Mouse (Mus musculus) kidney, postnatal 10 days (tissue): ENCODE results near the gene Zfp160.
"Not testable (repeated sequence)": the region's sequence is repeated elsewhere in the genome, so short reads cannot be mapped to it uniquely, and the experiment has no call there.

Experiments used
- DNase-seq: peaks from one replicate; pipeline ENCODE4 v3.0.0; 2021; ENCODE audit warnings: mixed read lengths

Gene Zfp160

DNA sequence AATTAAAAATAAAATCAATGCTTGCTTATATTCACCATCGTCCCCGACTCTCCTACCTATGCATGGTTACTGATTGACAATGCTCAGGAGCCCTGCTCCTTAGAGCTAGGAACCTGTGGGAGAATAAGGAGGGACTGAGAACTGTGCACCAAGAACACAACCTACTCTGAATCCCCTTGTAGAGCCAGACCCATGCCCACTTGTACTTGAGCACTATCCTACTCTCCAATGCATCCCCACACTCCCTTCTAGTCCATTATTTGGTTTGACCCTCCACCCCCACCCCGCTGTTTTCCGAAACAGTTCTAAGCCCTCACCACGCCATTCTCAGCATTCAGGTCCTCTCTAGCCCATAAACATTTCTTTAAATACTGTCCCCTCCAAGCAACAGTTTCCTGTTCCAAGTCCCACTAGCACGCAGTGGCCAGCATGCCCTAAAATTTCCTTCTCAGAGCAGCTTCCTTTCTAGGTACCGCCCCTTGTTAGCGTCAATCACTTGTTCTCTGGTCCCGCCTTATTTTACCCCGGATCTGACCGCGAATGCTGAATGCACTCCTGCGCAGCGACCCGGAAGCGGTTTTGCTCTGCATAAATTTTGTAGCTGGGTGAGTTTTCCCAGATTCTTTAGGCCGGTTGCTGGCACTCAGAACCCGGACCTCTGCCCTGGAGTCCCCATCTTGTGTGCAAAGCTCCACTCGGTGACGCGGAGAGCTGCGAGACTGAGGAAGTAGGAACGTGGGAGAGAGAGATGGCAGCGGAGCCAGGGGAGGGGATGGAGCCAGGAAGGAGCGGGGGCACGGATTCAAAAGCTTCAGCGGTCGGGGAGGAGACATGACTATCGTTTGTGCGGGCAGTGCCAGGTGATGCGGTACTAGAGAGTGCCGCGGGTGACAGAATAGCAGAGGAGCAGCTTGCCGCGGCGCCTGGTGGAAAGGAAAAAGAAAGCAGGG is at the start of gene Zfp160:
Zfp160 (plus strand) TSS at position 522 of the 950 bp plus-strand sequence.
- peak; percentile 92 for DNase-seq

- DNase-seq: no peak
Measured at GRCm38 (mm10) chr17:20960386-20960785, 48.3 kb upstream of the Zfp160 start.

DNA sequence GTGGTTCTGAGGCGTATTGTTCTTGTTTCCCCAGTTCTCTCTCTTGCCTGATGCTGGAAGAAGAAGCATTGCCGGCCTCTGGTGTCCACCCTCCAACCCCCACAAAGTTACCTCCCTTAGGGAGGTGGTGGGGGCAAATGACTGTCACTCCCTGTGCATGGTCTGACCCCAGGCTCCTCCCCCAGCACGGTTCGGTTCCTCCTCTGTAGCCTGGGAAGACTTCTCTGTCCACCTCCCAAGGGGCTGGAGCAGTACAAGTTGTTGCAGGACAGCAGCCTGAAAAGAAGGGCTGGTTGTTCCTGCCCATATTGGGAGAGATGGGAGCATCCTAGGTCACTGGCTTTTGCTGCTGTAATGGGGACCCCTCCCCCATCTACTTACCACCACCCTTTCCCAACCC is 43.3 kb upstream of the Zfp160 start:
- DNase-seq: no peak

- peak; percentile 15 for DNase-seq
Measured at GRCm38 (mm10) chr17:20966681-20967080, 42.0 kb upstream of the Zfp160 start.

DNA sequence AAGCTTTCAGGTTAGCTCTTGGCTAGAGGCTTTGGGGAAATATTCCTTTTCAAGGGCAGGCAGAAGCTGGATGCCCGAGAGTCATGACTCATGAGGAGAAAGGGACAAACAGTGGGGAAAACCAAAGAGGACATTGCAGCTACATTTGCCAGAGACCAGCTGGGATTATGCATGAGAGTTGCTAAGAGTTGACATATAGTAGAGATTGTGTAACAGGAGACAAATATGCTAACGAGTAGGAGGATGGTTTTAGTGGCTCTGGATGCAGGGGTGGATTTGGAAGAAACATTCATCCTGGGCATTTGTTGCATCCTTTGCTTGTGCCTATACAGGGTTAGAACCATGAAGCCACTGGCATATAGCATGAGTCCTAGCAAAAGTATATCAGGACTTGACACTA is 15.0 kb upstream of the Zfp160 start:
- DNase-seq: no peak

- DNase-seq: no peak
Measured at GRCm38 (mm10) chr17:20996364-20996763, 12.3 kb upstream of the Zfp160 start, which contains the start of gene Vmn1r233. TSS of gene Vmn1r233 (minus strand) at chr17:20996464.

DNA sequence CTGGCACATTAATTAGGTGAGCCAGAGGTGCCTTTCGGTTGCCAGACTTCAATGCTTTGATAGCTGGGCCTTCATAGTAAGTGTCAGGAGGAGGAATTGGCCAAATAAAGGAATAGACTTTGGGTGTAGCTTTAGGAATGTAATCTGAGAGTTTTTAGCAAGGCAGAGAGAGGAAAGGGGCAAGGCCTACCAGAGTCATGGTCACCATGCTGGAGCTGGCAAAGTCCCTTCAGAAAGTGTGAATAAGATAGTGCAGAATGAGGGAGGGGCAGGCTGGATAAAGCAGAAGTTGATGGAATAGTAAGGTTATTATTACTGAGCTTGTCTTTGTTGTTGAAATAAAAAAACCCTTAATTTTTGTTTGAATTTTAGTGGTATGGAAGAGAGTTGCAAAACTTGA is 1.0 kb downstream of the Zfp160 start:
- no peak for DNase-seq

- no peak for DNase-seq
Measured at GRCm38 (mm10) chr17:21018410-21019080, 9.8 kb downstream of the Zfp160 start.

DNA sequence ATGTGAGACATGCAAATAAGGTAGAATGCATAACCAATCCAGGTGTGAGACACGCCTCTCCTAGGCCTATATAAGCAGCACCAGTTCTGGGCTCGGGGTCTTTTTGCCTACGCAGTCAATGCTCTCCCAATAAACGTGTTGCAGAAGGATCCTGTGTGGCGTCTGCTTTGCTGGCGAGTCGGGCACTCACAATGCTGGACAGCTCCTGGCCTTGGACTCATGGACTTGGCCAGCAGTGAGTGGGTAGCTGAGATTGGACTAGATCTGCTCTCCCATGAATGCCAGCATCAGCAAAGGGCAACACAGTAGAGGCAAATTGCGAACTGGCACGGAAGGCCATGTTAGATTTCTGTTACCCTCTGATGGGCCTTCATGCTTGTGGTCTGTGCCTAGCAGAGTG is 39.3 kb downstream of the Zfp160 start:
- not testable (repeated sequence) for DNase-seq

DNA sequence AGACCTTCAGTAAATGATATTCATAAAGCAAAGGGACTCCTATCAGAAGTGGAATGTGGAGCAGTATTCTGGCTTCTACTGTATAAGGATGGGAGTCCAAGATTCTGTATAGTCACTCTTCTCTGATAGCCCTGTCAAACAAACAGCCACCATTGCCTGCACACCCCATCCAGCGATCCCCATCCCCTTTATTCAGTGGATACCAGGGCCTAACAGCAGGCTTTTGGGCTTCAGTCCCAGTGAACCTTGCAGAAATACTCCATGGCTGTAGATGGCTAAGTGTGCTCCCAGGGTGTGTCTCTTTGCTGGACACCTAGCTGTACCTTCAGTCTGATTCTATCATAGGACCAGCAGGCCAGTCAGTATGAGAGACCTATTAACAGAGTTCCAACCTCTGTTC is 42.2 kb downstream of the Zfp160 start:
- no peak for DNase-seq

DNA sequence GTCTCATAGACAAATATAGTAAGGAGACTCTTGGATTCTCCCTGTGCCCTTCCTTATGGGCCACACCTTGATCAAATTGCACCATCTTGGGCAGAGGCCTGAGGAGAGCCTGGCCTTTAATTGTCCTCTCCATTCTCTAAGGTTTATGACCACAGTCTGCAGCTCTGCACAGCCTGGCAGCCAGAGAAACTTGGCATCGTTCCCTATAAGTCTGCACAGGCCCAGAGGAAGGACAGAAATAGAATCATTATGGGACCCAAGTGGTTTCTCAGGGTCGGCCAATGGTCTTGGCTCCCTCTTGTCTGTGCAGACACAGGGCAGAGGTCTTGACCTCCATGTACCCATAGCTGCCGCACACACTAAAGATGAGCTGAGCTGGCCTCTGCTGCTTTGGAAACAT is 42.6 kb downstream of the Zfp160 start:
- not testable (repeated sequence) for DNase-seq

- not testable (repeated sequence) for DNase-seq
Measured at GRCm38 (mm10) chr17:21051919-21052318, 43.2 kb downstream of the Zfp160 start.

GRCm38 (mm10) chr17:21053267-21053666 is 44.6 kb downstream of the Zfp160 start:
- DNase-seq: no peak

DNA sequence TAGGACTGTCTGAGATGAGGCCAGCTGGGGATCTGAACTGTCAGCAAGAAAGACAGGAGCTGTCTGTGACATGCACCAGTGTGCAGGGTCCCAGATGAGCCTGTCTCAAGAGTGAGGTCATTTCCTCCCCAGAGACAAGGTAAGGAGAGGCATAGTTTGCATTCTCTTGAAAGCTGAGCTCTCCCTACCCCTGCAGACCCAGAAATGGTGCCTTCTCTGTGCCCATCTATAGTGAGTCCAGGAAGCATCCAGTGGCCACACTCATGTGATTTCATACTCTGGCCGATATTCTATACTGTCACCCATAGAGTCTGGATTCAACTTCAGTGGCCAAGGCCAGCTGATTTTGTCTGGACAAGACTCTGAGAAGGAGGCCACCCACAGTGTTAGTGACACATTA is 46.4 kb downstream of the Zfp160 start:
- not testable (repeated sequence) for DNase-seq

DNA sequence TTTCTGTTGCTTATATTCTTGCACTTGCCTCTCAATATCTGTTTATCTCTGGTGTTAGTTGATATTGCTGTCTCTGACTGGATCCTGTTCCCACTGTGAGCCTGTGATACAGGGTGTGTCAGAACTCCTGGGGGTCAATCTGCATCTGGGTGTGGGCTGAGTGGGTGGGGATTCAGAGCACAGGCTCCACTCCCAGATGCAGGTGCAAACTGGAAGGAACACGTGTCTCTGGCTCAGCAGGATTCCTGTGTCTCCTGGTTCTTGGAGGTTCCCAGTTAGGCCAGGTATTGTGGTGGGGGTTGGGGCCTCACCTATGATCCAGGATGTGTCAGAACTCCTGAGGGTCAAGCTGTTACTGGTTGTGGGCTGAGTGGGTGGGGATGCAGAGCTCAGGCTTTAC is 56.8 kb downstream of the Zfp160 start:
- DNase-seq: no peak

DNA sequence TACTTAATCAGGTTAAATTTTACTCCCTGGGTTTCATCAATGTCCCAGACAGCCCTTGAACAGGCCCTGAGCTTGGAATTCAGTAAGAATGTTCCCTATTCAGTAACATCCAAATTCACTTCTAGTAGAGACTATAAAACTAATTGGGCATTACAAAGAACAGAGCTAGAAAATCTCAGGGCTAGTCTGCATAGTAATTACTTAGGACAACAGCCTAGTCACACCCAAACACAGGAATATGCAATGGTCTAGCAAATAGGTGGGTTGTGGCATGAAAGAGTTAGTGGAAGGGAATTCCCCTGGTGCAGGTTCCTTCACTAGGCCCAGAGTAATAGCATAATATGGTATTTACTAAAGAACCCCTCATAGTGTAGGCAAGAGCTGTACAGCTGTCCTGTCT is 58.3 kb downstream of the Zfp160 start:
- no peak for DNase-seq

DNA sequence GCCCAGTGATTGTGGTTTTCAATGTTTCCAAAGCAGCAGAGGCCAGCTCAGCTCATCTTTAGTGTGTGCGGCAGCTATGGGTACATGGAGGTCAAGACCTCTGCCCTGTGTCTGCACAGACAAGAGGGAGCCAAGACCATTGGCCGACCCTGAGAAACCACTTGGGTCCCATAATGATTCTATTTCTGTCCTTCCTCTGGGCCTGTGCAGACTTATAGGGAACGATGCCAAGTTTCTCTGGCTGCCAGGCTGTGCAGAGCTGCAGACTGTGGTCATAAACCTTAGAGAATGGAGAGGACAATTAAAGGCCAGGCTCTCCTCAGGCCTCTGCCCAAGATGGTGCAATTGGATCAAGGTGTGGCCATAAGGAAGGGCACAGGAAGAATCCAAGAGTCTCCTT is 60.7 kb downstream of the Zfp160 start:
- not testable (repeated sequence) for DNase-seq

GRCm38 (mm10) chr17:21070971-21071370 is 62.3 kb downstream of the Zfp160 start:
- not testable (repeated sequence) for DNase-seq
